Mouse (Mus musculus): Measurements from ENCODE around the gene E4f1. TPM values are rescaled to one million over a fixed set of nuclear protein-coding genes. Genes with fewer than 3 reads are reported as not detected.

Gene E4f1
- total RNA-seq (2023): 68.1 TPM

DNA sequence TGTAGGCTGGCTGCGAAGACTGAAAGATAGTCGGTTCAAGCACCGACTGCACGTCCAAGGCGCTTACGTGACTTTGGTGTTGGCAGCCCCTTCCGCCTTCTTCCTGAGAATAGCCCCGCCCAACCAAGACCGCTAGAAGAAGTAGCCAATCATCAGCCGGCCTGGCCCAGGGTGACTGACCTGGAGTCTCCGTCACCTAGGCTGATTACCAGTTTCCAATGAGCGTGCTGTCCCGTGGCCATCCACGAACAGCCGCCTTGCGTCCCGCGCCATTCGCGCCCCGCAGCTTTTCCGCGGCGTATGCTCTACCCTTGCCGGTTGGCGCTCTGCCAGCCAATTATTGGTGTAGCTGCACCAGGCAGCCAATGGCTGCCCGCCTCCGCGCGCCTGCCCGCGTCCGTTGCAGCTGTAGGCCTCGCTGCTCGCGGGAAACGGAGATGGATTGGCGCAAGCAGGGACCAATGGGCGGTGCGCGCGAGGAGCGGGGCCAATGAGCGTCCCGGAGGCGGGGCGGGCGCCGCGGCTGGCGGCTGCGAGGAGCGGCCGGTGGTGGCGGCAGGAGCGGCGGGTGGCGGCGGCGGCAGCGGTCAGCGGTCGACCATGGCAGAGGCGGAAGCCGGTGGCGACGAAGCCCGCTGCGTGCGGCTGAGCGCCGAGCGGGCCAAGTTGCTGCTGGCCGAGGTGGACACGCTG lies at the start of gene E4f1, which contains the start of gene Pgp:
E4f1 (minus strand) TSS at position 404 of the 693 bp plus-strand sequence.
Pgp (plus strand) TSS at position 483 of the 693 bp plus-strand sequence.

DNA sequence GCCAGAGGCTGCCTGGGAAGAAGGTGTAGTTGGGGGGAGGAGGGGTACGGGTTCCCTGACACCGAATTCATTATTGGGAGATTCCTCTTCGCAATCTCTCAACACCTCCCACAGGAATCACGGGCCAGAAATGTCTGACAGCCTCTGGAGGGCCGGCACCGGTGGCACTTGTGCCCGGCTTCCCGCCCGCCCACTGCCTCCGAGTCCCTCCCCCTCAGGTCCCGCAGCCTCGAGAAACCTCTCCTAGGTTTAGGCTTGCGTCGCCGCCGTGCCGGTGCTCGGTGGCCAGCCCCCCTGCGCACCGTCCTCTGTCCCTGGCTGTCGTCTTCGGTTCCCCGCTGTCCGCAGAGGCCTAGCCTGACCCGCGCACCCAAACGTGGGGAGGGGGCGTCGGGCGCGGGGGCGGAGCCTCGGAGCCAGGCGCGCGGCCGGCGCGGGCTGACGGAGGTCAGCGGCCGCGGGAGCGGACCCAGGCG lies 18.1 kb upstream of the E4f1 start, which contains the start of gene Caskin1:
Caskin1 (plus strand) TSS at position 416 of the 476 bp plus-strand sequence.

GRCm38 (mm10) chr17:24478663-24479380 lies 8.7 kb upstream of the E4f1 start, which contains the start of gene Mlst8:
Gene Mlst8 (minus strand): TSS chr17:24479078.

GRCm38 (mm10) chr17:24473612-24474275 lies 3.6 kb upstream of the E4f1 start, which contains the start of gene Bricd5:
Gene Bricd5 (plus strand): TSS chr17:24473884.

DNA sequence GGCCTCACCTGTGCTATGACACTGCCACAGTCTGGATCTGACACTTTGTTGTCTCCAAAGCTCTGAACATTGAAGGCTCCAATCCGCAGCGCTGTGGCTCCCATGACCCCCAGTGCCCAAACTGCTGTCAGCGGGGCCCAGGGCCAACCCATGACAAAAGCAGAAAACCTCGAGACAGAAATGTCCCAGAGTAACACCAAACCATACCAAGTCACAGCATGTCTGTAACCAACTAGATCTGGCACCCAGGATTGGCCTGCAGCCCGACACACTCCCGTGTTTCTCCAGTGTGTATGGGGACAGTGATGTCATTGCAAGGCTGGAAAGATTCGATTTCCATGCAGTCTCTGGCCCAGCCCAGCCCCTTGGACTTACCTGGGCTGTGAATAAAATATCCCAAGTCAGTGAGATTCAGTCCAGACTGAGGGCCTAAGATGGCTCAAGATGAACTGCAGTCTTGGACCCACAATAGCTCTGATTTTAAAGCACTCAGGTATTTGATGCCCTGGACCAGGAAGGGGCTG lies 27.4 kb downstream of the E4f1 start, which contains the start of gene Dnase1l2:
Dnase1l2 (minus strand) TSS at position 474 of the 524 bp plus-strand sequence.

GRCm38 (mm10) chr17:24426471-24427169 lies 43.5 kb downstream of the E4f1 start, which contains the start of gene Eci1:
Gene Eci1 (plus strand): TSS chr17:24426641.

GRCm38 (mm10) chr17:24414230-24414976 lies 55.7 kb downstream of the E4f1 start, which contains the start of gene Rnps1:
Gene Rnps1 (plus strand): TSS chr17:24414565.

Other genes with a start within 250 kb of the E4f1 start
- gene Tedc2, start 249.5 kb downstream of the E4f1 start, total RNA-seq (2023): 4.7 TPM
- gene Ccnf, start 218.8 kb downstream of the E4f1 start, total RNA-seq (2023): 6.7 TPM
- gene Abca17, start 119.2 kb downstream of the E4f1 start, total RNA-seq (2023): 0.23 TPM
- gene Abca3, start 118.4 kb downstream of the E4f1 start, total RNA-seq (2023): 42.6 TPM
- gene Rnps1, start 55.7 kb downstream of the E4f1 start, total RNA-seq (2023): 191 TPM
- 13.7 TPM for gene Eci1, start 43.7 kb downstream of the E4f1 start, total RNA-seq (2023)
- 3.6 TPM for gene Dnase1l2, start 27.2 kb downstream of the E4f1 start, total RNA-seq (2023)
- gene Pgp, start 79 bp upstream of the E4f1 start, total RNA-seq (2023): 10.9 TPM
- gene Bricd5, start 3.6 kb upstream of the E4f1 start, total RNA-seq (2023): 0.59 TPM
- gene Mlst8, start 8.8 kb upstream of the E4f1 start, total RNA-seq (2023): 12.4 TPM
- not detected for gene Caskin1, start 18.3 kb upstream of the E4f1 start, total RNA-seq (2023)
- gene Traf7, start 57.6 kb upstream of the E4f1 start, total RNA-seq (2023): 189 TPM
- gene Rab26, start 63.9 kb upstream of the E4f1 start, total RNA-seq (2023): 1.8 TPM
- 86.7 TPM for gene Pkd1, start 79.5 kb upstream of the E4f1 start, total RNA-seq (2023)
- 56.1 TPM for gene Tsc2, start 162.3 kb upstream of the E4f1 start, total RNA-seq (2023)
- gene Nthl1, start 162.4 kb upstream of the E4f1 start, total RNA-seq (2023): 2.0 TPM
- gene Slc9a3r2, start 180.0 kb upstream of the E4f1 start, total RNA-seq (2023): 0.73 TPM
- not detected for gene Npw, start 188.1 kb upstream of the E4f1 start, total RNA-seq (2023)
- gene Zfp598, start 199.4 kb upstream of the E4f1 start, total RNA-seq (2023): 63.8 TPM
- gene Syngr3, start 219.6 kb upstream of the E4f1 start, total RNA-seq (2023): not detected
- gene Gfer, start 225.8 kb upstream of the E4f1 start, total RNA-seq (2023): 14.5 TPM
- 2.7 TPM for gene Noxo1, start 225.9 kb upstream of the E4f1 start, total RNA-seq (2023)
- gene Tbl3, start 237.3 kb upstream of the E4f1 start, total RNA-seq (2023): 29.7 TPM
- not detected for gene Rnf151, start 247.8 kb upstream of the E4f1 start, total RNA-seq (2023)
- gene Rps2, start 247.8 kb upstream of the E4f1 start, total RNA-seq (2023): 1,468 TPM